Mouse (Mus musculus) hindbrain, postnatal 0 days (tissue): ENCODE results near the gene Dlg2. TPM values are rescaled to one million over a fixed set of nuclear protein-coding genes. Genes with fewer than 3 reads are reported as not detected.

Experiments
- ATAC-seq: fragments of 200-750 bp; cut with Nextera tagmentation; 2 replicates; pipeline ENCODE4 v1.8.0; 2017; ENCODE audit warnings: mild to moderate bottlenecking, moderate TSS enrichment, moderate library complexity
- DNase-seq: peaks from one replicate; pipeline ENCODE4 v3.0.0-alpha.2; 2015; ENCODE audit warnings: low spot score
- H3K27ac ChIP-seq: fragments of 300-500 bp; sonication (generic); 2 replicates; pipeline ENCODE4 v1.5.1; 2014; ENCODE audit warnings: mild to moderate bottlenecking
- H3K27me3 ChIP-seq: fragments of 300-500 bp; sonication (generic); 2 replicates; pipeline ENCODE4 v1.6.1; 2014; ENCODE audit warnings: low read length, mixed read lengths; ENCODE audit not compliant: insufficient read depth
- H3K36me3 ChIP-seq: fragments of 300-500 bp; sonication (generic); 2 replicates; pipeline ENCODE4 v1.6.1; 2014; ENCODE audit warnings: low read length, mixed read lengths; ENCODE audit not compliant: insufficient read depth
- H3K4me1 ChIP-seq: fragments of 300-500 bp; sonication (generic); 2 replicates; pipeline ENCODE4 v1.6.1; 2014; ENCODE audit warnings: antibody characterized with exemption, low read length, mixed read lengths; ENCODE audit not compliant: insufficient read depth
- H3K4me2 ChIP-seq: fragments of 300-500 bp; sonication (generic); 2 replicates; pipeline ENCODE4 v1.6.1; 2014; ENCODE audit warnings: low read depth, mild to moderate bottlenecking, low read length, moderate library complexity, mixed read lengths
- H3K4me3 ChIP-seq: fragments of 300-500 bp; sonication (generic); 2 replicates; pipeline ENCODE4 v1.5.1; 2014; ENCODE audit warnings: low read length
- H3K9ac ChIP-seq: fragments of 300-500 bp; sonication (generic); replicated peaks from 2 replicates; pipeline ENCODE4 v1.6.1; 2014; ENCODE audit warnings: mild to moderate bottlenecking, low read length, moderate library complexity, mixed read lengths
- H3K9me3 ChIP-seq: fragments of 300-500 bp; sonication (generic); 2 replicates; pipeline ENCODE4 v1.6.1; 2016; ENCODE audit warnings: low read length, mixed read lengths
- CTCF ChIP-seq: IDR thresholded peaks from 2 replicates; pipeline ENCODE4 v1.5.1; 2016; ENCODE audit warnings: antibody characterized with exemption, control low read depth, low read depth
- WGBS: fragments of 180-500 bp; shearing (Covaris S2); extraction: QIAGEN DNeasy Blood & Tissue Kit; methylation state at CpG from one replicate; pipeline ENCODE4 v1.1.7; 2014; 5-methylcytosine and 5-hydroxymethylcytosine counted together
- polyA plus RNA-seq: library from polyadenylated mRNA; unstranded; fragments of >200 nt; fragmentation: Nextera tagmentation; extraction: Ambion mirVana; gene quantifications from 2 replicates; pipeline ENCODE4 v1.2.1, GENCODE M21; 2015
- total RNA-seq: library from RNA; depleted of rRNA; stranded (reverse); fragments of >200 nt; gene quantifications from 2 replicates; pipeline ENCODE4 v1.2.3, GENCODE M21; 2014

Gene Dlg2
- total and polyA plus RNA-seq, 2 experiments from 2014 or later: 20.4 to 113 TPM

DNA sequence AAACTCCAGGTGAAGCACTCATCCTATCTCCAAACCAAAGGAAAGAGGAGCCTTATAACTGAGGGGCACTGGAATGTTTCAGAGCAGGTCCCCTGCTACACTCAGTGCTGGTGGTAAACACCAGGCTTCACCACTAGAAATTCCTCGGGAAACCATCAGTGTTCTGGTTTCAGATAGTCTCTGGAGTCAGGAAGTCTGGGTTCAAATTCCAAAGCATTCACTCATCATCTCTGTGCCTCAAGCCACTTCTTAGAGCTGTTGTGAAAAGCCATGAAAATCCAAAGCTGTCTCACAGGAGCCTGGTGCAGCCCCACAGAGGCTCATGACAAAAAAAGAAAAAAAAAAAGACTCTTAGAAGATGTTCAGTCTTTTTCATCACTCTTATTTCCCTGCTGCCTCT is 1369.3 kb downstream of the Dlg2 start:
- Histone ChIP-seq H3K4me2 (no peak overlapping the region), H3K27ac (no peak overlapping the region), H3K27me3 (no peaks in the 10 kb centered on the region), H3K36me3 (no peaks in the 10 kb centered on the region), H3K9ac (no peak overlapping the region), H3K9me3 (no peaks in the 10 kb centered on the region), H3K4me1 (no peaks in the 10 kb centered on the region), H3K4me3 (no peak overlapping the region)
- TF ChIP-seq CTCF: no peak
- 57% methylated on average over 1 of the region's 1 CpGs for WGBS
- no peak for DNase-seq
- no peak for ATAC-seq

DNA sequence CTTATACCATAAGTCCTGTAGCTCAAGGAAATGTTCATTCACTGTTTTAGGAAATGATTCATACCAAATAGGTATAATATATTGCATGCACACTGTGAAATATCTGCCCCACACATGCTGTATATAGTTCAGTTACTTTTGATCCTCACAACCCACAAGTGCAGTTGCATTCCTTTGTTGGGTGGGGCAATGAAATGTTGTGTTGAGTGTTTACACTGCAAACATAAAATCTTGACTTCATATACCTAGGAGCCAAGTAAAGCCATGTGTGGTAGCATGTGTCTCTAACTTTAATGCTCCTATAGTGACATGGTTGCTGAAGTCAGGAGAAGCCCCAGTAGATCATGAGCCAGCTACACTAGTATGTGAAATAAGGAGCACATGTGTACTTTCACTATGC is 1372.9 kb downstream of the Dlg2 start:
- ATAC-seq (no peak), DNase-seq (no peak)
- H3K36me3 ChIP-seq: no peaks in the 10 kb centered on the region
- H3K27me3 ChIP-seq: no peaks in the 10 kb centered on the region
- no peaks in the 10 kb centered on the region for H3K9me3 ChIP-seq
- H3K4me2 ChIP-seq: no peak overlapping the region
- H3K4me1 ChIP-seq: no peaks in the 10 kb centered on the region
- no peak overlapping the region for H3K9ac ChIP-seq
- H3K27ac ChIP-seq: no peak overlapping the region
- TF ChIP-seq CTCF: no peak
- no peak overlapping the region for H3K4me3 ChIP-seq

DNA sequence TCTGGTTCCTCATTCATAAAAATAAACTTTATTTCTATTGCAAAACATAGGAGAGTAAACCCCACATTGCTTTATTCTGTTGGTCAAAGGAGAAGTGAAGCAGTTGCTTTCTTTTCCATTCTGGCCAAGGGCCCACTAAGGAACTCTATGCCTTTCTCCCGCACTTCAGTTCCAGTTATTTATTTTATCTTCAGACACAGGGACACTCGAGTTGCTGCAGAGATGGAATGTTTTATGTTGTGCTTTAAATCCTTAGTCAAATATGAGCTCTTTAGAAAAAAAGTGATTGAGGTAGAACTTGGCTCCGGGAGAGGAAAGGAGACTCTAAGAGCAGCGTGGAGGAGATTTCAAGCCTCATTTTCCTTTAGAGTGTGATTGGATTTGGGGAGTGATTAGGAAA is 1377.2 kb downstream of the Dlg2 start:
- H3K27ac ChIP-seq: no peak overlapping the region
- ATAC-seq: no peak

GRCm38 (mm10) chr7:91856931-91857330 is 1380.5 kb downstream of the Dlg2 start:
- no peaks in the 10 kb centered on the region for H3K4me1 ChIP-seq
- no peak overlapping the region for H3K9ac ChIP-seq
- no peak overlapping the region for H3K4me3 ChIP-seq
- no peaks in the 10 kb centered on the region for H3K36me3 ChIP-seq
- no peak overlapping the region for H3K27ac ChIP-seq
- H3K27me3 ChIP-seq: no peaks in the 10 kb centered on the region
- WGBS: 79% methylated on average over 2 of the region's 2 CpGs
- no peak for ATAC-seq
- H3K9me3 ChIP-seq: no peaks in the 10 kb centered on the region
- no peak overlapping the region for H3K4me2 ChIP-seq
- TF ChIP-seq CTCF: no peak
- no peak for DNase-seq

More for the DNA sequence above, 1377.2 kb downstream of the Dlg2 start:
- Histone ChIP-seq H3K9ac (no peak overlapping the region), H3K27me3 (no peaks in the 10 kb centered on the region), H3K36me3 (no peaks in the 10 kb centered on the region), H3K4me1 (no peaks in the 10 kb centered on the region), H3K4me3 (no peak overlapping the region), H3K4me2 (no peak overlapping the region), H3K9me3 (no peaks in the 10 kb centered on the region)
- no peak for DNase-seq
- TF ChIP-seq CTCF: no peak
- WGBS: 64% methylated on average over 4 of the region's 4 CpGs

DNA sequence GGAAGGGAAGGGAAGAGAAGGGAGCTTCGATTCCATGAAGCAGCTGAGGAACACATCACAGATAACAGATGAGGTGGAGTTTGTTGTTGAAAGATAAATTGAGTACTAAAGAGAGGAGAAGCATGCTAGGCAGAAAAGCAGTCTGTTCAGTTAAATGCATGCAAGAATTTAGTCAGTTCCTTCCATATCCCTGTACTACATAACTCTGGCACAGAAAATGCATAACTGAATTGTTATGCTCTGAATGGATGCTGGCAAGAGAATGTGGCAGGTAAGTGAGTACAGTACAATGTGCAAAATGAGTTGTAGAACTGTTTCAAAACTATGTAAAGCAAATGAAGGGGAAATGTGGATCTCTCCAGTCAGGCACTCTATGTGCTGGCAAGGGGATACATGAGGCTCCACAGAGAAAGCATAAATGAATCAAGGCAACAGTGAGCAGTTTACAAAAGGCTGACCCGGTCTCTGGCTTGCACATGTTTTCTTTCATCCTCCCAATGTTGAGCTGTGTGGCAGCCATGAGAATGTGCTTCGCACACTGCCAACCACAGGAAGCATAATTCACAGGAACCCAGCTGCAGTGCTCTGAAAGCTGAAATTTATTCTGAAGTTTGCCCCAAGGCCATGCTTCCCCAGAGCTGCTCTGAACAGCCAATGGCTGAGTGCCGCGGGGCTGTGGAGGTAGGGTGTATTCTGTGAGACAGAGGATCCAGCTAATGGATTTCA is 1386.5 kb downstream of the Dlg2 start:
- TF ChIP-seq CTCF: no peak
- H3K9me3 ChIP-seq: no peaks in the 10 kb centered on the region
- H3K36me3 ChIP-seq: no peaks in the 10 kb centered on the region
- H3K4me3 ChIP-seq: no peak overlapping the region
- no peak overlapping the region for H3K9ac ChIP-seq
- H3K27me3 ChIP-seq: no peaks in the 10 kb centered on the region
- no peak overlapping the region for H3K27ac ChIP-seq
- DNase-seq (peak; percentile 35), ATAC-seq (peak; percentile 59)
- H3K4me1 ChIP-seq: no peaks in the 10 kb centered on the region
- no peak overlapping the region for H3K4me2 ChIP-seq
- 56% methylated on average over 5 of the region's 5 CpGs for WGBS

DNA sequence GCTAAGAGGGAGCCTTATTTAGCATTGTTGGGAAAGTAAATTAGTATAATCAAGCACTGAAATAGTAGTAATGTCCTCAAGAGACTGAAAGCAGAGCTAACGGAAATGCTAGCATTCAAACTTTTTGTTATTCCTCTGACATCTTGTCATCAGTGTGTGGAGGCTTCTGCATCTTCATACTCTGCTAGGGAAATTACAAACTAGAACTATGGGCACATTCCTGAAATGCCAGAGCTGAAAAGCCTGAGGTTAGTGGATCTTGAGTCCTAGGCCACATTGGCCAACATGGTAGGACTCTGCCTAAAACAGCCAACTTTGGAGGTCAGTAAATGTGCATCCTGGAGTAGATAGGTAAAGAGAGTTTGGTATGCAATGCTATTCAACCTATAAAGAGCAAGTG is 1392.4 kb downstream of the Dlg2 start:
- WGBS: 74% methylated on average over 1 of the region's 1 CpGs

GRCm38 (mm10) chr7:91876831-91877230 is 1400.4 kb downstream of the Dlg2 start:
- DNase-seq (peak; percentile 16), ATAC-seq (no peak)

More for the DNA sequence above, 1392.4 kb downstream of the Dlg2 start:
- no peak for ATAC-seq
- Histone ChIP-seq H3K27me3 (no peaks in the 10 kb centered on the region), H3K4me1 (no peaks in the 10 kb centered on the region), H3K9ac (no peak overlapping the region), H3K9me3 (no peaks in the 10 kb centered on the region), H3K27ac (no peak overlapping the region), H3K4me2 (no peak overlapping the region), H3K36me3 (no peaks in the 10 kb centered on the region), H3K4me3 (no peak overlapping the region)
- no peak for DNase-seq
- no peak for TF ChIP-seq CTCF

More at GRCm38 (mm10) chr7:91876831-91877230, 1400.4 kb downstream of the Dlg2 start:
- Histone ChIP-seq H3K9ac (no peak overlapping the region), H3K27ac (no peak overlapping the region), H3K36me3 (no peaks in the 10 kb centered on the region), H3K4me1 (no peaks in the 10 kb centered on the region), H3K27me3 (no peaks in the 10 kb centered on the region), H3K4me3 (no peak overlapping the region), H3K9me3 (no peaks in the 10 kb centered on the region), H3K4me2 (no peak overlapping the region)
- TF ChIP-seq CTCF: no peak
- 31% methylated on average over 1 of the region's 1 CpGs for WGBS
